Mouse (Mus musculus): Measurements from ENCODE around the gene Slc7a1.

- no peak for TF ChIP-seq EP300 (IDR thresholded peaks at IDR 0.05; ENCODE audit: low read depth in 1 of 2, low read length in 2 of 2)
- no peak for TF ChIP-seq MAZ (IDR thresholded peaks at IDR 0.05; ENCODE audit: low read depth, low read length)
- TF ChIP-seq CTCF (IDR thresholded peaks at IDR 0.05 in 2 of 3, conservative IDR thresholded peaks at IDR 0.05 in 1 of 3; ENCODE audit: control insufficient read depth in 1 of 3, insufficient read depth in 1 of 3, low read depth in 2 of 3, low read length in 3 of 3, poor library complexity in 1 of 3, severe bottlenecking in 1 of 3), result no peak
These were observed 31.9 kb downstream of the Slc7a1 start for GRCm38 (mm10) chr5:148367816-148368215.

Measured in MEL (cell line).